Mouse (Mus musculus) retina, postnatal 7 days (tissue): ENCODE measurements around the gene Hyal1.
"Not testable (repeated sequence)": the region's sequence is repeated elsewhere in the genome, so short reads cannot be mapped to it uniquely, and the experiment has no call there.

Experiments
- DNase-seq: peaks from one replicate; pipeline ENCODE4 v3.0.0-alpha.2; 2012; ENCODE audit warnings: low read depth, low spot score

Hyal1 gene

DNA sequence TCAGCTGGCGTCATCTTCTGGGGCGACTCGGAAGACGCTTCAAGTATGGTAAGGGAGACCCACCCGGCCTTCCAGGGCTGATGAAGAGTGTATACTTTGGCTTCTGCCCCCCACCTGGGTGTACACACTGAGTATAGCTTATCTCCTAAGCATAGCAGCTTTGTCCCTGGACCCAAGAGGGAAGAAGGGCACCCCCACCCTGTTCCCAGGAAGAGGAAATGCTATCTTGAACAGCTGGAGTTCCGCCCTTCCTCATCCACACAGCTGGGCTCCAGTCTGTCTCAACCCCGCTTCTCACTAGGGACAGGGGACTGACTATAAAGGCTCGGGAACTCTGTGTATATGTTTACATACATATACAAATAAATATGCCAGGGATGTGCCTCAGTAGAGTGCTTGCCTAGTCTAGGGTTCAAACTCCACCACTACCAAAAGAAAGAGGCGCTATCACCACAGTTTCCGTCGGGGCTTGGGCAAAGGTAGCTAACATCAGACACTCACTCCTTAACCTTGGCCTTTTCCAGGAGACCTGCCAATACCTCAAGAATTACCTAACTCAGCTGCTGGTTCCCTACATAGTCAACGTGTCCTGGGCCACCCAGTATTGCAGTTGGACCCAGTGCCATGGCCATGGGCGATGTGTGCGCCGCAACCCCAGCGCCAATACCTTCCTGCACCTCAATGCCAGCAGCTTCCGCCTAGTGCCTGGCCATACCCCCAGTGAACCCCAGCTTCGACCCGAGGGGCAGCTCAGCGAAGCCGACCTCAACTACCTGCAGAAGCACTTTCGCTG, 5.0 kb upstream of the Hyal1 start:
- DNase-seq = no peak

DNA sequence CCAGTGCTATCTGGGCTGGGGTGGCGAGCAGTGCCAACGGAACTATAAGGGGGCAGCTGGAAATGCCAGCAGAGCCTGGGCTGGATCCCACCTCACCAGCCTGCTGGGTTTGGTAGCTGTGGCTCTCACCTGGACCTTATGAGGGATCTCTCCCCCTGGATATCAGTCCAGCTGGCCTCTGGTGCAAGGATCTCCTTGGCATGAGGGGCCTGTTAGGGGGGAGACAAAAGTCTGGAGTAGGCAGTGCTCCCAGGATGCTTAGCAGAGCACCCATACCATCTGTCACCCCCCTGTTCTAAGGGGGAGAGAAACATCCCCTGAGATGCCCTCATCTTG, 4.4 kb upstream of the Hyal1 start:
- DNase-seq = no peak

GRCm38 (mm10) chr9:107573774-107574173, 3.0 kb upstream of the Hyal1 start:
- not testable (repeated sequence) for DNase-seq

- DNase-seq = no peak
Observed at GRCm38 (mm10) chr9:107575579-107576356, 959 bp upstream of the Hyal1 start.

DNA sequence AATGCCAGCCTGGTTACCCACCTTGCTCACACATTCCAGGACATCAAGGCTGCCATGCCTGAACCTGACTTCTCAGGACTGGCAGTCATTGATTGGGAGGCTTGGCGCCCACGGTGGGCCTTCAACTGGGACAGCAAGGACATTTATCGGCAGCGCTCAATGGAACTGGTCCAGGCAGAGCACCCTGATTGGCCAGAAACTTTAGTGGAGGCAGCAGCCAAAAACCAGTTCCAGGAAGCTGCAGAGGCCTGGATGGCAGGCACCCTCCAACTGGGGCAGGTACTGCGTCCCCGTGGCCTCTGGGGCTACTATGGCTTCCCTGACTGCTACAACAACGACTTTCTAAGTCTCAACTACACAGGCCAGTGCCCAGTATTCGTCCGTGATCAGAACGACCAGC, 1.1 kb downstream of the Hyal1 start:
- DNase-seq = no peak

DNA sequence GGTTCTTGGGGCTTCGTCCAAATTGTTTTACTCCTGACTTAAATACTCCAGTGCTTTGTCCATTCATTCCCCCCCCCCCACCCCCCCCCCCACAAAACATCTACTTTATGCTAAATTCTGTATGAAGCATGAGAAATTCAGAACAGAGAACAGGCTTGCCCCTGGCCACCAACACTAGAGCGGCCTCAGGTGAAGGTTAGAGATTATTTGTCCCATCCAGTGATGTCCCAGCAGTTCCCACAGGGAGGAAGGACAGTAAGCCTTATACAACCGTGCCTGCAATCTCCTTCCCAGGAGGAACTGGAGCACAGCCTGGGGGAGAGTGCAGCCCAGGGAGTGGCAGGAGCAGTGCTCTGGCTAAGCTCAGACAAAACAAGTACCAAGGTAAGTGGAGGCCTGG, 1.9 kb downstream of the Hyal1 start, which contains the start of gene Naa80:
Gene Naa80, plus strand, starts transcription at position 301 of the 400 bp plus-strand sequence.
- no peak for DNase-seq

DNA sequence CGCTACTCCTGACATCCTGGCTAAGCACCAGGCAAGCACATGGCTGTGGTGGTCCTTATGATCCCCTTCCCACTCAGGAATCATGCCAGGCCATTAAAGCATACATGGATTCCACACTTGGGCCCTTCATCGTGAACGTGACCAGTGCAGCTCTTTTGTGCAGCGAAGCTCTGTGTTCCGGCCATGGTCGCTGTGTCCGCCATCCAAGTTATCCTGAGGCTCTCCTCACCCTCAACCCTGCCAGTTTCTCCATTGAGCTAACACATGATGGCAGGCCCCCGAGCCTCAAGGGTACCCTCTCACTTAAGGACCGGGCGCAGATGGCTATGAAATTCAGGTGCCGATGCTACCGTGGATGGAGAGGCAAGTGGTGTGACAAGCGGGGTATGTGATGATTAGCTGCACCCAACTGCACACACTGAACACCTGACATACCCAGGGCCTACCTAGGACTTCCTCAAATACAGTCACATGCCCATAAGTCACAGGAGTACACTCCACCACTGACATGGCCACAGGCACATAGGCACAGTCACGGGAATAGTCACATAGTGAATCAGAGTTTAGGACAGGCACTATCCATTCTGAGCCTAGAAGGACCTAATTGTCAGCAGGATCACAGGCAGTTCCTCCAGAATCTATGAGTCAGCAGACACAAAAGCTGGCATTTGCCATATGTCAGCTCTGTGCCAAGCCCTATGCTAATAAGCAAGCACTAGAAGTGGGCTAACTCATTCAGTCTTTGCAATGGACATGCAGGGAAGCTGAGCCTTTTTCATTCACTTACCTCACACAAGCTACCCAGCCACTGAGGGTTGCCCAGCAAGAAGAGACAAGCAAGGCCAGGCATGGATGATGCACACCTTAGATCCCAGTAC, 2.5 kb downstream of the Hyal1 start:
- DNase-seq = no peak

GRCm38 (mm10) chr9:107580501-107581317, 4.0 kb downstream of the Hyal1 start, which contains the start of gene Hyal3:
Gene Hyal3, plus strand, starts transcription at chr9:107580818.
- no peak for DNase-seq

DNA sequence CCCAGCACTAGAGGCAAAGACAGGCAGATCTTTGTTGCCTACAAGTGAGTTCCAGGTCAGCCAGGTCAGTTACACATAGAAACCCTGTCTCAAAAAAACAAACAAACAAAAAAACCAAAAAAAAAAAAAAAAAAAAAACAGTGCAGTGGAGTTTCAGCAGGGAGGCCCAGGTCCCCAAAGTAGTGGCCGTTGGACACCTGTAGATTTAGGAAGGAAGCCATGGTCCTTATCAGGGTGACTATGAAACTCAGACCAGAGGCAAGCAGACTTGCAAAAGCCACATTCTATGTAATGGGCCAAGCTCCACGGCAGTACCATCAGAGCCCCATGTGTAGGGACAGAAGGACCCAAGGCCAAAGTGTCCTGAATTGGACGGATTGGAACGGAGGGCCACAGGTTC, 4.9 kb downstream of the Hyal1 start:
- DNase-seq = no peak

DNA sequence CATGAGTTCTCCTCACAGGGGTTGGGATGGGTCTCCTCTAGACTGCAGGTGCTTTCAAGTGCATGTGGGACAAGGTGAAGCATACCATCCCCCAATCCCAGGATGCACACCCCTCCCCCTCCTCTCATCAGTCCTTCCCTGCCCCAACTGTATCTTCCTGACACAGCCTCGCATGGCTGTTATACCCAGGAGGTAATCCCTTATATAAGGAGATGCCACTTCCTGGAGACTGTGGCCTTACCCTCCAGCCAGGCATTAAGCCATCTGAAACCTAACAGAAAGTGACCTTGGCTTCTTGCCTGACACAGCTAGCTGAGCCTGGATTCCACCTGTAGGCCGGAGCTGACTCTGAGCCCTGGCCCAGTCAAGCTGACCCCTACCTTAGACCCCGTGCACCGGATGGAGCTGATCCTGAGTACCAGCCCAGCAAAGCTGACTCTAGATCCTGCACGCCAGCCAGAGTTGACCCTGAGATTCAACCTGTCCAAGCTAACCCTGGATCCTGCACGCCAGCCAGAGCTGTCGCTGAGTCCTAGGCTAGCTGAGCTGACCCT, 5.9 kb downstream of the Hyal1 start:
- DNase-seq = no peak

DNA sequence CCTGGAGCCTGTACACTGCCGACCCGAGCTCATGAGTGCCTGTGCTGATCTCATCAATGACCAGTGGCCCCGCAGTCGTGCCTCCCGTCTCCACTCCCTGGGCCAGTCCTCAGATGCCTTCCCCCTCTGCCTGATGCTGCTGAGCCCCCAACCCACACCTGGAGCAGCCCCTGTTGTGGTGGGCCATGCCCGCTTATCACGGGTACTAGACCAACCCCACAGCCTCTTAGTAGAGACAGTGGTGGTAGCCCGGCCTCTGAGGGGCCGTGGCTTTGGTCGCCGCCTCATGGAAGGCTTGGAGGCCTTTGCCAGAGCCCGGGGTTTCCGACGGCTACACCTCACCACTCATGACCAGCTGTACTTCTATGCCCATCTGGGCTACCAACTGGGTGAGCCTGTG, 6.4 kb downstream of the Hyal1 start:
- no peak for DNase-seq

DNA sequence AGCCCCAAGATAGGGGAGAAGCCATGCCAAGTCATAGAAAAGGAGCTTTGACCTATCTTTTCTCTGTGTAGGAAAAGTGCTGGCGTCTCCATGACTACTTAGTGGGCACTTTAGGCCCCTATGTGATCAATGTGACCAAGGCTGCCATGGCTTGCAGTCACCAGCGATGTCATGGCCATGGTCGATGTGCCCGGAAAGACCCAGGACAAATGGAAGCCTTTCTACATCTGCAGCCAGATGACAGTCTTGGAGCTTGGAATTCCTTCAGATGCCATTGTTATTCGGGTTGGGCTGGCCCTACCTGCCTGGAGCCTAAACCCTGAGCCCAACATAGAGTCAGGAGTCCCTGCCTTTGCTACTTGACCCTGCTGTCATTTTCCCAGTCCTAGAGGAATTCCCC, 9.8 kb downstream of the Hyal1 start:
- DNase-seq = no peak

- peak; percentile 95 for DNase-seq
Observed at GRCm38 (mm10) chr9:107586974-107587832, 10.5 kb downstream of the Hyal1 start, which contains the start of gene Ifrd2. Gene Ifrd2, plus strand, starts transcription at chr9:107587642.

GRCm38 (mm10) chr9:107587833-107588639, 11.3 kb downstream of the Hyal1 start:
- DNase-seq = no peak

- DNase-seq = no peak
Observed at GRCm38 (mm10) chr9:107590058-107590772, 13.5 kb downstream of the Hyal1 start.

GRCm38 (mm10) chr9:107590773-107591060, 14.0 kb downstream of the Hyal1 start:
- no peak for DNase-seq

DNA sequence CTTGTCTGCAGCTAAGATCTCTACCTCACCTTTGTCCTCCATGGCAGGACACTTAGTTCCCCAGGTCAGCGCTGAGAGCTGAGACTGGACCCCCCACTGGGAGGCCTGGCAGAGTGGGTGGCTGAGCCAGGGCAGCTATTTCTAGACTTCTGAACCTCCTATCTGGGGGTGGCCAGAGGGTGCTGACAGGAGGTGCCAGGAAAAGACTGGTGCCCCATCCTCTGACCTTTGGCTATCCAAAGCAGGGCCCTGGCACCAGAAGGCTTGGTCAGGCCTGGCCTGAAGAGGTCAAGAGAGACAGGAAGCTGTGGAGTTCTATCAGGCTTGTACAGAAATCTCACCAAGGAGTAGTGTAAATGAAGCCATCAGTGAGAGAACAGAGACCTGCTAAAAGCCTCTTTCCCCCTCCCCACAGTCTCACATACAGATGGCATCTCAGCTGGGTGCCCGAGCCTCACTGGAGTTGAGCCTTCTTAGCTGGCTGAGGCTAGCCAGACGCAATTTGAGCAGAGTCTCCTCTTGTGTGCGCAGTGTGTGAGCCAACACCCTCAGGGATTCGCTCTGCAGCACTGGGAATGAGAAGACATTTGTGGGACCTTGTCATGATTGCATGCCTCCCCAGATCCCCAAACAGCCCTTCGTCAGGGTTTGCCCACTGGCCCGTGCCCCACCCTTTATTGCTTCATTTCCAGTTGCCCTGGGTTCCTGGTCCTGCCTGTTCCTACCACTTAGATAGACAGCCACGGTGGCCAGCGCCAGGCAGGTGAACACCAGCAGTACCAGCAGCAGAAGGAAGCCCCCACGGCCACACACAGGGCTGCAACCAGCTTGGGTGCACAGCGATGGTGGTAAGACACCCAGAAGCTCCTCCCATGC, 16.6 kb downstream of the Hyal1 start:
- no peak for DNase-seq
